Mouse (Mus musculus) liver, embryonic 13.5 days (tissue): ENCODE results near the gene Psmc1. TPM values are rescaled to one million over a fixed set of nuclear protein-coding genes. Genes with fewer than 3 reads are reported as not detected.
A peak's percentile ranks its signal among the peaks of the same experiment; 100 is the strongest.

Experiments used
- ATAC-seq: fragments of 200-750 bp; cut with Nextera tagmentation; 2 replicates; pipeline ENCODE4 v1.8.0; 2017; ENCODE audit warnings: low read depth, mild to moderate bottlenecking, moderate number of reproducible peaks, moderate library complexity
- DNase-seq: peaks from one replicate; pipeline ENCODE4 v3.0.0; 2022
- H3K27ac ChIP-seq: fragments of 300-500 bp; sonication (generic); 2 replicates; pipeline ENCODE4 v1.5.1; 2015; ENCODE audit warnings: moderate library complexity, mild to moderate bottlenecking, inconsistent platforms
- H3K27me3 ChIP-seq: fragments of 300-500 bp; sonication (generic); 2 replicates; pipeline ENCODE4 v1.6.1; 2015; ENCODE audit warnings: mild to moderate bottlenecking, inconsistent platforms
- H3K36me3 ChIP-seq: fragments of 300-500 bp; sonication (generic); 2 replicates; pipeline ENCODE4 v1.6.1; 2015; ENCODE audit warnings: mild to moderate bottlenecking, inconsistent platforms
- H3K4me1 ChIP-seq: fragments of 300-500 bp; sonication (generic); replicated peaks from 2 replicates; pipeline ENCODE4 v1.6.1; 2015; ENCODE audit warnings: inconsistent platforms
- H3K4me2 ChIP-seq: fragments of 300-500 bp; sonication (generic); 2 replicates; pipeline ENCODE4 v1.6.1; 2015; ENCODE audit warnings: inconsistent platforms, mild to moderate bottlenecking, moderate library complexity
- H3K4me3 ChIP-seq: fragments of 300-500 bp; sonication (generic); replicated peaks from 2 replicates; pipeline ENCODE4 v1.5.1; 2015; ENCODE audit warnings: mild to moderate bottlenecking, inconsistent platforms
- H3K9ac ChIP-seq: fragments of 300-500 bp; sonication (generic); 2 replicates; pipeline ENCODE4 v1.6.1; 2015; ENCODE audit warnings: mild to moderate bottlenecking, inconsistent platforms
- H3K9me3 ChIP-seq: fragments of 300-500 bp; sonication (generic); replicated peaks from 2 replicates; pipeline ENCODE4 v1.6.1; 2016; ENCODE audit warnings: inconsistent platforms
- WGBS: fragments of 180-500 bp; shearing (Covaris S2); methylation state at CpG from one replicate; pipeline ENCODE4 v1.1.7; 2015; ENCODE audit not compliant: insufficient replicate concordance; 5-methylcytosine and 5-hydroxymethylcytosine counted together
- polyA plus RNA-seq: library from polyadenylated mRNA; unstranded; fragments of >200 nt; fragmentation: Nextera tagmentation; extraction: Ambion mirVana; gene quantifications from 2 replicates; pipeline ENCODE4 v1.2.1, GENCODE M21; 2015

Gene Psmc1
- polyA plus RNA-seq, 1 experiment from 2014 or later: 193 TPM

- Histone ChIP-seq H3K9ac (no peak overlapping the region), H3K9me3 (no peaks in the 10 kb centered on the region), H3K4me3 (no peak overlapping the region), H3K27ac (no peak overlapping the region), H3K27me3 (no peaks in the 10 kb centered on the region), H3K4me2 (no peak overlapping the region), H3K4me1 (no peaks in the 10 kb centered on the region), H3K36me3 (no peaks in the 10 kb centered on the region)
- ATAC-seq: no peak
- 71% methylated on average over 4 of the region's 4 CpGs for WGBS
- DNase-seq: no peak
Measured at GRCm38 (mm10) chr12:100090750-100091149, 19.2 kb upstream of the Psmc1 start.

DNA sequence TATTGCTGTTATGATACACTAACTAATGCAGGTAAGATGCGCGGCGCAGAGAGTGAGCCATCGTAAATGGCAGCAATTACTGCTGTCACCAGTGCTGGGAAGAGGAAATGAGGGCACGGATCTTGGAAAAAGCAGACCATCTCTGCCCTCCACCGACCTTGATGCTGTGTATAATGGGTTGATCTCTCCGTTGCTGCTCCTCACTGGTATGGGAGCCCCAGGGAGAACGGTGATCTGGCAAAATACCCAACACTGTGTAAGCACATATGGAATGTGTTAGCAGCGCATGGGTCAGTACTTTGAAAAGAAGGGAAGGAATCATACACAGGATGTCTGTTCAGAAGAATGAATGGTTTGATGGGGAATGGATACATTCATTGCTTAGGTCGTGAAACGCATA is 16.9 kb upstream of the Psmc1 start:
- H3K4me2 ChIP-seq: no peak overlapping the region
- H3K27me3 ChIP-seq: no peaks in the 10 kb centered on the region
- no peak for ATAC-seq
- 76% methylated on average over 11 of the region's 11 CpGs for WGBS
- H3K9me3 ChIP-seq: no peaks in the 10 kb centered on the region
- no peaks in the 10 kb centered on the region for H3K4me1 ChIP-seq
- H3K27ac ChIP-seq: no peak overlapping the region
- no peak overlapping the region for H3K9ac ChIP-seq
- H3K36me3 ChIP-seq: no peaks in the 10 kb centered on the region
- no peak for DNase-seq
- no peak overlapping the region for H3K4me3 ChIP-seq

DNA sequence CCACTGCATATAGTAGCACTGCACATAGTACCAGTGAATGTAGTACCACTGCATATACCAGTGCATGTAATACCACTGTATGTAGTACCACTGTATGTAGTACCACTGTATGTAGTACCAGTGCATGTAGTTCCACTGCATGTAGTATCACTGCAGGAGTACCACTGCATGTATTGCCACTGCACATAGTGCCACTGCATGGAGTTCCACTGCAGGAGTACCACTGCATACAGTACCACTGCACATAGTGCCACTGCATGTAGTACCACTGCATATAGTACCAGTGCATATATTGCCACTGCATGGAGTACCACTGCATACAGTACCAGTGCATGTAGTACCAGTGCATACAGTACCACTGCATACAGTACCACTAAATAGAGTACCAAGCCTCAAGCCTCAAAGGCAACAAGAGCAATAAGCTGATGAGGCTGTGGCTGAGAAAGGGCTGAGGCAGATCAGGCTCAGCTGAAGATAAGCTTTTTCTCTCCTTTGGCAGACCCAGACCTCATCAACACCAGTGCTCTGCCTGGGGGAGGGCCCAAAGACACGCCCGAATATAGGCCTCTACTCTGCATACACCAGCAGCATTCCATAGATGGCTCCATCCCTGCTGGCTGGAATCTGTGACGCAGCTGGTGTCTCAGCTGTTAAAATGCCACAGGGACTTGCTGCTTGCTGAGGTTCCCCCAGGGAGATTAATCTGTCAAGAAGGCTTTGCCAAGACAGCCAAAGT is 9.8 kb upstream of the Psmc1 start:
- ATAC-seq (no peak), DNase-seq (no peak)
- 55% methylated on average over 3 of the region's 3 CpGs for WGBS
- no peaks in the 10 kb centered on the region for H3K9me3 ChIP-seq
- H3K4me1 ChIP-seq: no peaks in the 10 kb centered on the region
- no peaks in the 10 kb centered on the region for H3K36me3 ChIP-seq
- no peak overlapping the region for H3K4me2 ChIP-seq
- no peak overlapping the region for H3K4me3 ChIP-seq
- H3K27ac ChIP-seq: no peak overlapping the region
- no peak overlapping the region for H3K9ac ChIP-seq
- no peaks in the 10 kb centered on the region for H3K27me3 ChIP-seq

GRCm38 (mm10) chr12:100100707-100101030 is 9.3 kb upstream of the Psmc1 start:
- Histone ChIP-seq H3K4me1 (no peaks in the 10 kb centered on the region), H3K27ac (no peak overlapping the region), H3K27me3 (peaks cover under 1% of the 10 kb centered on the region; the same call in 1 of the 2 replicates), H3K9me3 (no peaks in the 10 kb centered on the region), H3K36me3 (no peaks in the 10 kb centered on the region), H3K4me3 (no peak overlapping the region), H3K4me2 (no peak overlapping the region), H3K9ac (no peak overlapping the region)
- 60% methylated on average over 3 of the region's 3 CpGs for WGBS
- ATAC-seq (no peak), DNase-seq (no peak)

GRCm38 (mm10) chr12:100101651-100102050 is 8.3 kb upstream of the Psmc1 start:
- DNase-seq: no peak
- H3K4me1 ChIP-seq: peaks cover 3% of the 10 kb centered on the region
- no peak overlapping the region for H3K4me2 ChIP-seq
- no peaks in the 10 kb centered on the region for H3K36me3 ChIP-seq
- no peak for ATAC-seq
- no peak overlapping the region for H3K9ac ChIP-seq
- WGBS: 39% methylated on average over 3 of the region's 3 CpGs
- peaks cover 4% of the 10 kb centered on the region; the same call in 1 of the 2 replicates for H3K27me3 ChIP-seq
- H3K9me3 ChIP-seq: no peaks in the 10 kb centered on the region
- no peak overlapping the region for H3K4me3 ChIP-seq
- no peak overlapping the region for H3K27ac ChIP-seq

GRCm38 (mm10) chr12:100104530-100104929 is 5.4 kb upstream of the Psmc1 start:
- 62% methylated on average over 5 of the region's 5 CpGs for WGBS
- no peaks in the 10 kb centered on the region for H3K9me3 ChIP-seq
- H3K9ac ChIP-seq: no peak overlapping the region
- peaks cover 14% of the 10 kb centered on the region for H3K4me1 ChIP-seq
- H3K36me3 ChIP-seq: no peaks in the 10 kb centered on the region
- H3K27me3 ChIP-seq: peaks cover 4% of the 10 kb centered on the region; the same call in 1 of the 2 replicates
- no peak overlapping the region for H3K4me2 ChIP-seq
- H3K4me3 ChIP-seq: no peak overlapping the region
- DNase-seq (no peak), ATAC-seq (no peak)
- H3K27ac ChIP-seq: no peak overlapping the region

GRCm38 (mm10) chr12:100106275-100106895 is 3.6 kb upstream of the Psmc1 start:
- Histone ChIP-seq H3K4me2 (0 out of 2 replicates have a peak overlapping the region, but pooled peaks have one; percentile 4), H3K4me3 (no peak overlapping the region), H3K27me3 (peaks cover 4% of the 10 kb centered on the region; the same call in 1 of the 2 replicates), H3K36me3 (peaks cover under 1% of the 10 kb centered on the region; the same call in 1 of the 2 replicates), H3K9me3 (no peaks in the 10 kb centered on the region), H3K9ac (no peak overlapping the region), H3K27ac (no peak overlapping the region), H3K4me1 (peaks cover 23% of the 10 kb centered on the region)
- ATAC-seq (no peak), DNase-seq (peak; percentile 27)
- 10% methylated on average over 20 of the region's 20 CpGs for WGBS

DNA sequence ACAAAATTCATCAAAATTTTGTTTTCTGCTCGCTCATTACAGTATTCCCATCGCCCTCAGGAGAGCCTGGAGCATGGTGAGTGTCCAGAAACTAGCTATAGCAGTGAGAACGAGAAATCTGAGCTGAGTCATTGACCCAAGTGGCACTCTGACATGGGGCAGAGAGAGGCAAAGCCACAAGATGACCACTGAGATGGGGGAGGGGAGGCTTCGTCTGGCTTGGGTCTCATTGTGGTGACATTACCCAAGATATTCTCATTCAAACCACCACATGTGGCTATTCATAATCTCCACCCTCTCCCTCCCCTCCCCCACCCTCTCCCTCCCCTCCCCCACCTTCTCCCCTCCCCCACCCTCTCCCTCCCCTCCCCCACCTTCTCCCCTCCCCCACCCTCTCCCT is 2.5 kb upstream of the Psmc1 start:
- no peak for ATAC-seq
- Histone ChIP-seq H3K4me2 (no peak overlapping the region), H3K36me3 (peaks cover 11% of the 10 kb centered on the region), H3K9me3 (no peaks in the 10 kb centered on the region), H3K9ac (no peak overlapping the region), H3K4me3 (no peak overlapping the region), H3K27me3 (peaks cover 4% of the 10 kb centered on the region; the same call in 1 of the 2 replicates), H3K27ac (no peak overlapping the region), H3K4me1 (peaks cover 29% of the 10 kb centered on the region)
- 39% methylated on average over 4 of the region's 4 CpGs for WGBS
- no peak for DNase-seq

DNA sequence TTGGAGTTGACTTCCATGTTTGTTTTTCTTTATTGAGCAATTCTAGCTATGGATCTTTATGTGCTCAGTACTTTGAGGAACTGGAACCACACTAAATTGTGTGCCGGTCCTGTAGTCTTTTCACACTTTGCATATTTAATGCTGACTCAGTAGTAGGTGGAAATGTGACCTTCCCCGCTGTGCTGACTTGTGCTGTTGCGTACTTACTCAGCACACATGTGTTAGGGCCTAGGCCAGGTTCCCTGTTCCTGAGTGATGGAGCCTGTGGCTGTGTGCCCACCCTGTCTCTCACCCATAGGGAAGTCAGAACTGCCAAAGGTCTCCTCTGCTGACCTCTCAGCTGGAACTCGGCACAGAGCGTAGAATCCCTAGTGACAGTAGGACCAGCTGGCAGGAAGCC is 6.0 kb downstream of the Psmc1 start:
- Histone ChIP-seq H3K9ac (no peak overlapping the region), H3K9me3 (no peaks in the 10 kb centered on the region), H3K4me3 (no peak overlapping the region), H3K4me1 (peaks cover 10% of the 10 kb centered on the region), H3K27ac (no peak overlapping the region), H3K36me3 (peaks cover 92% of the 10 kb centered on the region), H3K4me2 (no peak overlapping the region), H3K27me3 (no peaks in the 10 kb centered on the region)
- ATAC-seq (no peak), DNase-seq (no peak)
- 87% methylated on average over 5 of the region's 5 CpGs for WGBS

DNA sequence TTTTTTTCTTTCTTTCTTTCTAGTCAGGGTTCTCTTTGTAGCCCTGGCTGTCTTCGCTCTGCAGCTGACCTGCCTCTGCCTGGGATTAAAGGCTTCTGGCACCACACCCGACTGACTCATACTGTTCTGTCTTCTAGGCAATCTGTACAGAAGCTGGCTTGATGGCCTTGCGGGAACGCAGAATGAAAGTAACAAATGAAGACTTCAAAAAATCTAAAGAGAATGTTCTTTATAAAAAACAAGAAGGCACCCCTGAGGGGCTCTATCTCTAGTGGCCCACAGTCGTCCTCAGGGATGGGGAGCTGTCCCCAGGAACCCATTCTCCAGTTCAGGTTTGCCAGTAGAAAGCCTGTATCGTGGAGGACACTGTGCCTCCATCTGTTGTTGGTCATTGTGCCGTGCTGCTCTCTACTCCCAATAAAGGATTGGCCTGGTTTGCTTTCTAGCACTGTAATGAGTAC is 13.0 kb downstream of the Psmc1 start:
- no peak overlapping the region for H3K9ac ChIP-seq
- H3K9me3 ChIP-seq: no peaks in the 10 kb centered on the region
- H3K4me1 ChIP-seq: peaks cover 13% of the 10 kb centered on the region
- no peak for DNase-seq
- H3K4me3 ChIP-seq: no peak overlapping the region
- no peak for ATAC-seq
- no peak overlapping the region for H3K4me2 ChIP-seq
- H3K27me3 ChIP-seq: no peaks in the 10 kb centered on the region
- peaks cover 90% of the 10 kb centered on the region for H3K36me3 ChIP-seq
- H3K27ac ChIP-seq: no peak overlapping the region
- 80% methylated on average over 7 of the region's 7 CpGs for WGBS

DNA sequence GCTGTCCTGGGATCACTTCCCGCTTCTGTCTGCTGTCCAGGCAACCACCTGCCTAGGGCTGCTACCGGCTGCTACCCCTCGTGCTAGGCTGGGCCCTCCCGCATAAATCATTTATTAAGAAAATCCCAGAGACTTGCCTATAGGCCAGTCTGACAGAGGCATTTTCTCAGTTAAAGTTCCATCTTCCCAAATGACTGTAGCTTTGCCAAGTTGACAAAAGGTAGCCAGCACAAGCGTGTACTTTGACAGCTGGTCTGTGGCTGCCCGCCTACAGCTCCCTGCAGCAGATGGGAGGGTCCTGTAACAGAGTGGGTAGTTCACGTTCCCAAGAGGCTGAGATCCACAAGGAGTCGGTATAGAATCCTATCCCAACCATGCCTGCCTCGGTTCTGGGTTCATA is 13.5 kb downstream of the Psmc1 start:
- no peak overlapping the region for H3K4me2 ChIP-seq
- 87% methylated on average over 9 of the region's 9 CpGs for WGBS
- H3K4me1 ChIP-seq: peaks cover 13% of the 10 kb centered on the region
- H3K27ac ChIP-seq: no peak overlapping the region
- peaks cover 88% of the 10 kb centered on the region for H3K36me3 ChIP-seq
- no peaks in the 10 kb centered on the region for H3K27me3 ChIP-seq
- H3K4me3 ChIP-seq: no peak overlapping the region
- ATAC-seq (no peak), DNase-seq (no peak)
- no peaks in the 10 kb centered on the region for H3K9me3 ChIP-seq
- H3K9ac ChIP-seq: no peak overlapping the region
